Mouse (Mus musculus) kidney, adult 2 months (tissue): ENCODE results near the gene Tnip3.

Experiments used
- CTCF ChIP-seq: fragments of 200-500 bp; conservative IDR thresholded peaks from 2 replicates; pipeline ENCODE4 v1.5.1; 2011; ENCODE audit warnings: low read depth, mild to moderate bottlenecking, control low read depth, low read length, moderate library complexity, mixed read lengths; ENCODE audit not compliant: insufficient read depth, insufficient read length
- POLR2A ChIP-seq: fragments of 200-500 bp; IDR thresholded peaks from one replicate; pipeline ENCODE4 v1.6.1; 2011; ENCODE audit warnings: low read depth, low read length, control low read depth

- TF ChIP-seq CTCF (peak; percentile 88), POLR2A (no peak)
Measured at GRCm38 (mm10) chr6:65510051-65510669, 15.0 kb upstream of the Tnip3 start.
